Mouse (Mus musculus): Measurements from ENCODE around the gene Lama2.

DNA sequence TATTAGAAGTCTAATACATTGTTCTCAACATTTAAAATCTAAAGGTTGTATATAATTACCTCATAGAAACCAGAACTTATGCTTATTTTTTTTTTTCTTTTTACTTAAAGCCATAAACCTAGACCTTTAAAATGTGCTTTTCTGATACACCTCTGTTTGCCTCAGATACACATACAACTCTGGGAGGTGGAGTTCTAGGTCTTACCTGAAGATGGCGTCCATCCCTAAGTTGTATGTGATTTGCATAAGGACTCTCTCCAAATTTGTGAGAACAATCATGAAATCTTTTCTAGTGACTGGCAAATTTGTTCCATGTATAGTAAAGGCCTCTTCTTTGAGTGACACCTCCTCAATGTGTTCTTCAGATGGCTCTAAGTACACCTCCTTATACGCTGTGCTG, 354.8 kb downstream of the Lama2 start:
- TF ChIP-seq POLR2A (IDR thresholded peaks at IDR 0.05; ENCODE audit: borderline replicate concordance, extremely low read depth, insufficient read depth, insufficient read length, poor library complexity, severe bottlenecking): no peak
- TF ChIP-seq CTCF (IDR thresholded peaks at IDR 0.05; ENCODE audit: borderline replicate concordance, extremely low read depth, insufficient read depth, insufficient read length): no peak

All from brain, embryonic 14.5 days (tissue).